Mouse (Mus musculus) limb, embryonic 15.5 days (tissue): ENCODE measurements around the gene Sele. TPM values are rescaled to one million over a fixed set of nuclear protein-coding genes. Genes with fewer than 3 reads are reported as not detected.

Source experiments
- ATAC-seq: fragments of 200-750 bp; cut with Nextera tagmentation; 2 replicates; pipeline ENCODE4 v1.8.0; 2017; ENCODE audit warnings: low read depth, moderate TSS enrichment; ENCODE audit not compliant: insufficient number of reproducible peaks, low FRiP score, low TSS enrichment
- H3K27ac ChIP-seq: fragments of 300-500 bp; sonication (generic); 2 replicates; pipeline ENCODE4 v1.5.1; 2015; ENCODE audit warnings: moderate library complexity, mild to moderate bottlenecking, inconsistent platforms
- H3K27me3 ChIP-seq: fragments of 300-500 bp; sonication (generic); 2 replicates; pipeline ENCODE4 v1.6.1; 2015; ENCODE audit warnings: inconsistent platforms
- H3K36me3 ChIP-seq: fragments of 300-500 bp; sonication (generic); 2 replicates; pipeline ENCODE4 v1.6.1; 2015; ENCODE audit warnings: inconsistent platforms
- H3K4me1 ChIP-seq: fragments of 300-500 bp; sonication (generic); 2 replicates; pipeline ENCODE4 v1.6.1; 2015; ENCODE audit warnings: inconsistent platforms
- H3K4me2 ChIP-seq: fragments of 300-500 bp; sonication (generic); 2 replicates; pipeline ENCODE4 v1.6.1; 2015; ENCODE audit warnings: mild to moderate bottlenecking, inconsistent platforms
- H3K4me3 ChIP-seq: fragments of 300-500 bp; sonication (generic); 2 replicates; pipeline ENCODE4 v1.5.1; 2015; ENCODE audit warnings: mild to moderate bottlenecking, inconsistent platforms
- H3K9ac ChIP-seq: fragments of 300-500 bp; sonication (generic); 2 replicates; pipeline ENCODE4 v1.6.1; 2015; ENCODE audit warnings: inconsistent platforms
- H3K9me3 ChIP-seq: fragments of 300-500 bp; sonication (generic); 2 replicates; pipeline ENCODE4 v1.6.1; 2016; ENCODE audit warnings: inconsistent platforms
- WGBS: fragments of 180-500 bp; shearing (Covaris S2); methylation state at CpG from one replicate; pipeline ENCODE4 v1.1.7; 2015; 5-methylcytosine and 5-hydroxymethylcytosine counted together
- polyA plus RNA-seq: library from polyadenylated mRNA; unstranded; fragments of >200 nt; fragmentation: Nextera tagmentation; extraction: Ambion mirVana; gene quantifications from 2 replicates; pipeline ENCODE4 v1.2.1, GENCODE M21; 2015

The Sele gene
- polyA plus RNA-seq, 1 experiment from 2014 or later: 0.26 TPM

GRCm38 (mm10) chr1:164073803-164074202 is 25.8 kb downstream of the Sele start:
- Histone ChIP-seq H3K36me3 (no peaks in the 10 kb centered on the region), H3K4me1 (no peaks in the 10 kb centered on the region), H3K9ac (no peak overlapping the region), H3K4me2 (no peak overlapping the region), H3K27me3 (no peaks in the 10 kb centered on the region), H3K9me3 (no peaks in the 10 kb centered on the region), H3K4me3 (no peak overlapping the region), H3K27ac (no peak overlapping the region)
- WGBS: 79% methylated on average over 7 of the region's 7 CpGs
- no peak for ATAC-seq

- H3K27me3 ChIP-seq: no peaks in the 10 kb centered on the region
- no peak overlapping the region for H3K27ac ChIP-seq
- 84% methylated on average over 2 of the region's 2 CpGs for WGBS
- H3K9ac ChIP-seq: no peak overlapping the region
- no peaks in the 10 kb centered on the region for H3K9me3 ChIP-seq
- H3K4me3 ChIP-seq: no peak overlapping the region
- H3K4me2 ChIP-seq: no peak overlapping the region
- no peak for ATAC-seq
- no peaks in the 10 kb centered on the region for H3K36me3 ChIP-seq
- H3K4me1 ChIP-seq: no peaks in the 10 kb centered on the region
Observed at GRCm38 (mm10) chr1:164074606-164075140, 26.6 kb downstream of the Sele start.

GRCm38 (mm10) chr1:164075416-164075815 is 27.4 kb downstream of the Sele start:
- no peak overlapping the region for H3K9ac ChIP-seq
- no peaks in the 10 kb centered on the region for H3K4me1 ChIP-seq
- no peaks in the 10 kb centered on the region for H3K27me3 ChIP-seq
- H3K27ac ChIP-seq: no peak overlapping the region
- H3K4me3 ChIP-seq: no peak overlapping the region
- H3K9me3 ChIP-seq: no peaks in the 10 kb centered on the region
- H3K4me2 ChIP-seq: no peak overlapping the region
- 88% methylated on average over 1 of the region's 1 CpGs for WGBS
- no peaks in the 10 kb centered on the region for H3K36me3 ChIP-seq
- ATAC-seq: no peak

- Histone ChIP-seq H3K36me3 (no peaks in the 10 kb centered on the region), H3K4me3 (no peak overlapping the region), H3K4me1 (no peaks in the 10 kb centered on the region), H3K27ac (no peak overlapping the region), H3K9ac (no peak overlapping the region), H3K27me3 (no peaks in the 10 kb centered on the region), H3K4me2 (no peak overlapping the region), H3K9me3 (no peaks in the 10 kb centered on the region)
- WGBS: 33% methylated on average over 1 of the region's 1 CpGs
- ATAC-seq: no peak
Observed at GRCm38 (mm10) chr1:164076441-164076840, 28.4 kb downstream of the Sele start.

GRCm38 (mm10) chr1:164077031-164077430 is 29.0 kb downstream of the Sele start:
- no peaks in the 10 kb centered on the region for H3K27me3 ChIP-seq
- H3K9me3 ChIP-seq: no peaks in the 10 kb centered on the region
- no peaks in the 10 kb centered on the region for H3K36me3 ChIP-seq
- no peak overlapping the region for H3K27ac ChIP-seq
- 91% methylated on average over 3 of the region's 3 CpGs for WGBS
- no peaks in the 10 kb centered on the region for H3K4me1 ChIP-seq
- ATAC-seq: no peak
- no peak overlapping the region for H3K9ac ChIP-seq
- H3K4me2 ChIP-seq: no peak overlapping the region
- no peak overlapping the region for H3K4me3 ChIP-seq

- Histone ChIP-seq H3K4me1 (no peaks in the 10 kb centered on the region), H3K9me3 (no peaks in the 10 kb centered on the region), H3K27ac (no peak overlapping the region), H3K4me2 (no peak overlapping the region), H3K27me3 (no peaks in the 10 kb centered on the region), H3K9ac (no peak overlapping the region), H3K36me3 (no peaks in the 10 kb centered on the region), H3K4me3 (no peak overlapping the region)
- no peak for ATAC-seq
- WGBS: 72% methylated on average over 4 of the region's 4 CpGs
Observed at GRCm38 (mm10) chr1:164078323-164078741, 30.3 kb downstream of the Sele start.

GRCm38 (mm10) chr1:164079091-164079490 is 31.1 kb downstream of the Sele start:
- H3K27me3 ChIP-seq: no peaks in the 10 kb centered on the region
- no peaks in the 10 kb centered on the region for H3K36me3 ChIP-seq
- H3K9ac ChIP-seq: no peak overlapping the region
- H3K4me1 ChIP-seq: no peaks in the 10 kb centered on the region
- 81% methylated on average over 11 of the region's 11 CpGs for WGBS
- no peak for ATAC-seq
- no peak overlapping the region for H3K4me3 ChIP-seq
- no peak overlapping the region for H3K4me2 ChIP-seq
- no peak overlapping the region for H3K27ac ChIP-seq
- H3K9me3 ChIP-seq: no peaks in the 10 kb centered on the region

- no peak overlapping the region for H3K4me2 ChIP-seq
- H3K27ac ChIP-seq: no peak overlapping the region
- H3K4me1 ChIP-seq: no peaks in the 10 kb centered on the region
- no peaks in the 10 kb centered on the region for H3K27me3 ChIP-seq
- ATAC-seq: no peak
- no peaks in the 10 kb centered on the region for H3K36me3 ChIP-seq
- no peak overlapping the region for H3K9ac ChIP-seq
- WGBS: 84% methylated on average over 4 of the region's 4 CpGs
- no peak overlapping the region for H3K4me3 ChIP-seq
- no peaks in the 10 kb centered on the region for H3K9me3 ChIP-seq
Observed at GRCm38 (mm10) chr1:164083046-164083445, 35.0 kb downstream of the Sele start.

GRCm38 (mm10) chr1:164086797-164087196 is 38.8 kb downstream of the Sele start:
- no peaks in the 10 kb centered on the region for H3K36me3 ChIP-seq
- no peak overlapping the region for H3K27ac ChIP-seq
- H3K27me3 ChIP-seq: no peaks in the 10 kb centered on the region
- WGBS: 84% methylated on average over 3 of the region's 3 CpGs
- no peaks in the 10 kb centered on the region for H3K9me3 ChIP-seq
- H3K4me1 ChIP-seq: no peaks in the 10 kb centered on the region
- no peak overlapping the region for H3K4me3 ChIP-seq
- no peak overlapping the region for H3K4me2 ChIP-seq
- no peak for ATAC-seq
- no peak overlapping the region for H3K9ac ChIP-seq

GRCm38 (mm10) chr1:164087872-164088271 is 39.8 kb downstream of the Sele start:
- no peaks in the 10 kb centered on the region for H3K4me1 ChIP-seq
- no peak overlapping the region for H3K9ac ChIP-seq
- no peak for ATAC-seq
- WGBS: 88% methylated on average over 5 of the region's 5 CpGs
- H3K36me3 ChIP-seq: no peaks in the 10 kb centered on the region
- H3K4me2 ChIP-seq: no peak overlapping the region
- no peaks in the 10 kb centered on the region for H3K9me3 ChIP-seq
- no peaks in the 10 kb centered on the region for H3K27me3 ChIP-seq
- H3K4me3 ChIP-seq: no peak overlapping the region
- no peak overlapping the region for H3K27ac ChIP-seq

- Histone ChIP-seq H3K9ac (no peak overlapping the region), H3K27ac (no peak overlapping the region), H3K27me3 (no peaks in the 10 kb centered on the region), H3K4me3 (no peak overlapping the region), H3K9me3 (no peaks in the 10 kb centered on the region), H3K4me2 (no peak overlapping the region), H3K4me1 (no peaks in the 10 kb centered on the region), H3K36me3 (no peaks in the 10 kb centered on the region)
- no peak for ATAC-seq
- WGBS: 62% methylated on average over 6 of the region's 6 CpGs
Observed at GRCm38 (mm10) chr1:164096780-164097179, 48.7 kb downstream of the Sele start.

- Histone ChIP-seq H3K9ac (no peak overlapping the region), H3K36me3 (no peaks in the 10 kb centered on the region), H3K4me3 (no peak overlapping the region), H3K27me3 (no peaks in the 10 kb centered on the region), H3K4me1 (no peaks in the 10 kb centered on the region), H3K9me3 (no peaks in the 10 kb centered on the region), H3K27ac (no peak overlapping the region), H3K4me2 (no peak overlapping the region)
- 74% methylated on average over 2 of the region's 2 CpGs for WGBS
- no peak for ATAC-seq
Observed at GRCm38 (mm10) chr1:164097911-164098310, 49.9 kb downstream of the Sele start.

GRCm38 (mm10) chr1:164098372-164098771 is 50.3 kb downstream of the Sele start:
- ATAC-seq: no peak

More at GRCm38 (mm10) chr1:164098372-164098771, 50.3 kb downstream of the Sele start:
- H3K4me2 ChIP-seq: no peak overlapping the region
- no peaks in the 10 kb centered on the region for H3K4me1 ChIP-seq
- no peaks in the 10 kb centered on the region for H3K27me3 ChIP-seq
- H3K36me3 ChIP-seq: no peaks in the 10 kb centered on the region
- WGBS: 78% methylated on average over 2 of the region's 2 CpGs
- H3K9me3 ChIP-seq: no peaks in the 10 kb centered on the region
- no peak overlapping the region for H3K27ac ChIP-seq
- no peak overlapping the region for H3K4me3 ChIP-seq
- H3K9ac ChIP-seq: no peak overlapping the region
